Mouse (Mus musculus) mammary gland, adult 2 months (tissue): Measurements from ENCODE around the gene Snx4. TPM values are rescaled to one million over a fixed set of nuclear protein-coding genes. Genes with fewer than 3 reads are reported as not detected.

Experiments used
- polyA plus RNA-seq: library from polyadenylated mRNA; depleted of rRNA; stranded (reverse); fragments of >200 nt; gene quantifications from 2 replicates; pipeline ENCODE4 v1.2.3, GENCODE M21; 2012; ENCODE audit warnings: low replicate concordance; rRNA removed

Snx4 gene
- 7.0 and 13.2 TPM in 2 replicates for polyA plus RNA-seq

GRCm38 (mm10) chr16:33251194-33252051 is at the start of gene Snx4:
Gene Snx4, plus strand, starts transcription at chr16:33251442.

Other genes starting within 250 kb of the Snx4 start
- 0.04 and 0.72 TPM in 2 replicates for gene Iqcg, start 195.2 kb upstream of the Snx4 start, polyA plus RNA-seq
- 134 and 275 TPM in 2 replicates for gene Rpl35a, start 195.0 kb upstream of the Snx4 start, polyA plus RNA-seq
- 2.3 and 2.7 TPM in 2 replicates for gene Lmln, start 188.9 kb upstream of the Snx4 start, polyA plus RNA-seq
- 16.0 and 19.8 TPM in 2 replicates for gene Osbpl11, start 66.4 kb upstream of the Snx4 start, polyA plus RNA-seq
- 5.8 and 13.3 TPM in 2 replicates for gene Zfp148, start 129.4 kb downstream of the Snx4 start, polyA plus RNA-seq